Mouse (Mus musculus) embryonic facial prominence, embryonic 11.5 days (tissue): ENCODE measurements around the gene Negr1. TPM values are rescaled to one million over a fixed set of nuclear protein-coding genes. Genes with fewer than 3 reads are reported as not detected.

Experiments
- ATAC-seq: fragments of 200-750 bp; cut with Nextera tagmentation; replicated peaks from 2 replicates; pipeline ENCODE4 v1.8.0; 2017; ENCODE audit warnings: low read depth; ENCODE audit not compliant: insufficient number of reproducible peaks, low FRiP score, low TSS enrichment
- DNase-seq: peaks from one replicate; pipeline ENCODE4 v3.0.0-alpha.2; 2015; ENCODE audit warnings: low spot score
- H3K27ac ChIP-seq: fragments of 300-500 bp; sonication (generic); replicated peaks from 2 replicates; pipeline ENCODE4 v1.5.1; 2014; ENCODE audit warnings: mild to moderate bottlenecking, low read depth, low read length, control low read depth
- H3K27me3 ChIP-seq: fragments of 300-500 bp; sonication (generic); 2 replicates; pipeline ENCODE4 v1.6.1; 2014; ENCODE audit warnings: mild to moderate bottlenecking, low read length, moderate library complexity, mixed read lengths; ENCODE audit not compliant: control insufficient read depth, insufficient read depth
- H3K36me3 ChIP-seq: fragments of 300-500 bp; sonication (generic); replicated peaks from 2 replicates; pipeline ENCODE4 v1.6.1; 2014; ENCODE audit warnings: low read depth, mild to moderate bottlenecking, low read length, moderate library complexity, mixed read lengths; ENCODE audit not compliant: control insufficient read depth, insufficient read depth
- H3K4me1 ChIP-seq: fragments of 300-500 bp; sonication (generic); 2 replicates; pipeline ENCODE4 v1.6.1; 2014; ENCODE audit warnings: low read length, mixed read lengths; ENCODE audit not compliant: control insufficient read depth, insufficient read depth
- H3K4me2 ChIP-seq: fragments of 300-500 bp; sonication (generic); 2 replicates; pipeline ENCODE4 v1.6.1; 2014; ENCODE audit warnings: low read depth, mild to moderate bottlenecking, control low read depth, low read length, moderate library complexity
- H3K4me3 ChIP-seq: fragments of 300-500 bp; sonication (generic); 2 replicates; pipeline ENCODE4 v1.5.1; 2014; ENCODE audit warnings: low read depth, low read length, control low read depth
- H3K9ac ChIP-seq: fragments of 300-500 bp; sonication (generic); replicated peaks from 2 replicates; pipeline ENCODE4 v1.6.1; 2014; ENCODE audit warnings: mild to moderate bottlenecking, control low read depth, low read length
- H3K9me3 ChIP-seq: fragments of 300-500 bp; sonication (generic); replicated peaks from 2 replicates; pipeline ENCODE4 v1.6.1; 2016; ENCODE audit warnings: mild to moderate bottlenecking, low read length, inconsistent platforms, mixed read lengths; ENCODE audit not compliant: control insufficient read depth
- WGBS: fragments of 180-500 bp; shearing (Covaris S2); extraction: QIAGEN DNeasy Blood & Tissue Kit; methylation state at CpG from one replicate; pipeline ENCODE4 v1.1.7; 2014; 5-methylcytosine and 5-hydroxymethylcytosine counted together
- polyA plus RNA-seq: library from polyadenylated mRNA; unstranded; fragments of >200 nt; fragmentation: Nextera tagmentation; extraction: Ambion mirVana; gene quantifications from 2 replicates; pipeline ENCODE4 v1.2.1, GENCODE M21; 2014

The Negr1 gene
- polyA plus RNA-seq, 1 experiment from 2014 or later: 3.4 TPM

DNA sequence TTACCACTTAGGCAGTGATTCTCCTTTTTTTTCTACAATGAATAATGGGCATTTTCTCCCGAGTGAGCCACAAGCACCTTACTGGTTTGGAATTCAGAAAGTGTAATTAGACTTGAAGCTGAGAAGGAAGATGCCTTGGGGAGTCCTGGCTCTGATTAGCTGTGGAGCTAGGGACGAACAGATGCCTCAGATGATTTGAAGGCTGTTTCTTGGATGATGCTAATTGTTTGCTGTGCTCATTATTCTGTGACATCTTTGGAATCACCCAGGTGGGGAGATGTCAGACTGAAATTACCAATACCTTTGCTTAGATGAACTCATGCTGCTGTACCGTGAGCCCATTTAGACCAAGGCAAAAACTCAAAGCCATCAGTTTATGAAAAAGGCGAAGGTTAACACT lies 333.7 kb downstream of the Negr1 start:
- Histone ChIP-seq H3K9ac (no peak overlapping the region), H3K4me3 (no peak overlapping the region), H3K4me2 (no peak overlapping the region), H3K27me3 (no peaks in the 10 kb centered on the region), H3K27ac (no peak overlapping the region), H3K4me1 (no peaks in the 10 kb centered on the region), H3K36me3 (no peaks in the 10 kb centered on the region), H3K9me3 (no peaks in the 10 kb centered on the region)
- WGBS: 45% methylated on average over 4 of the region's 4 CpGs
- ATAC-seq (no peak), DNase-seq (no peak)

DNA sequence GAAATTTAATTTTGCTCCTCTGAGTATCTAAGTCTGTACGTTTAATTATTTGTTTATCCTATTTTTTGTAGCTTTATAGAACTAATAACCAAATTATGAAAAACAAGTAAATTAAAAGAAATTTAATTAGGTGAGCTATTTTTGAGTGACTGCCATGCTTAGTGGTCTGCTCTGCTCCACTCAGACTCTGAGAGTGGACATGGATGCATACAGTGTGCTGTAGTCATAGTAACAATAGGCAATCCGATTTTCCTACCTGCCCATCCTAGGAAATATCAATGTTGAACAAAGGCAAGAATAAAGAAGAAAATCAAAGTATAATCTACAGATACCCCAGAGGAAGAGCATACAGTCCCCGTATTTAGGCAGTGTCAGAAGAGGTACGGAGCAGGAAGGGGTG lies 334.5 kb downstream of the Negr1 start:
- H3K36me3 ChIP-seq: no peaks in the 10 kb centered on the region
- no peaks in the 10 kb centered on the region for H3K4me1 ChIP-seq
- DNase-seq (no peak), ATAC-seq (no peak)
- H3K27me3 ChIP-seq: no peaks in the 10 kb centered on the region
- no peak overlapping the region for H3K4me2 ChIP-seq
- 87% methylated on average over 4 of the region's 4 CpGs for WGBS
- no peak overlapping the region for H3K4me3 ChIP-seq
- H3K9ac ChIP-seq: no peak overlapping the region
- no peaks in the 10 kb centered on the region for H3K9me3 ChIP-seq
- H3K27ac ChIP-seq: no peak overlapping the region

DNA sequence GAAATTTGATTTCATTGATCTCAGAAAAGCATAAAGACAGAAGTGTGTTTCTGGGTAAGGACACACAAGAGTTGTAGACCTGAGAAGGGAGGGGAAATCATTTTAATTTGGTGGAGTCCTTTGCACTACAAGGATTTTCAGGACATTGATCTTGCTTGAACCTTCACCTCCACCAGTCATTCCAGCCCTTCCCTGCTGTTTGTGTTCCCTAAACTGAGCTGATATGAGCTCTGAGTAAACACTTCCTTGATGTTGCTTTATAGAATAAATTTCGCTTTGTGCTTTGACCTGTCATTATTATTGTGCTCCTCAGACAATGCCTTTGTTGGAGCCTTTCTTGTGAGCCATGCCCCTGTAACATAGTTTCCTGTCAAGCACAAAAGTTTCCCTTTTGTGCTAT lies 335.0 kb downstream of the Negr1 start:
- no peak overlapping the region for H3K4me3 ChIP-seq
- no peaks in the 10 kb centered on the region for H3K9me3 ChIP-seq
- H3K9ac ChIP-seq: no peak overlapping the region
- WGBS: 61% methylated on average over 1 of the region's 1 CpGs
- H3K4me1 ChIP-seq: no peaks in the 10 kb centered on the region
- no peaks in the 10 kb centered on the region for H3K36me3 ChIP-seq
- ATAC-seq: no peak
- H3K27ac ChIP-seq: no peak overlapping the region
- no peak overlapping the region for H3K4me2 ChIP-seq
- H3K27me3 ChIP-seq: no peaks in the 10 kb centered on the region
- no peak for DNase-seq

DNA sequence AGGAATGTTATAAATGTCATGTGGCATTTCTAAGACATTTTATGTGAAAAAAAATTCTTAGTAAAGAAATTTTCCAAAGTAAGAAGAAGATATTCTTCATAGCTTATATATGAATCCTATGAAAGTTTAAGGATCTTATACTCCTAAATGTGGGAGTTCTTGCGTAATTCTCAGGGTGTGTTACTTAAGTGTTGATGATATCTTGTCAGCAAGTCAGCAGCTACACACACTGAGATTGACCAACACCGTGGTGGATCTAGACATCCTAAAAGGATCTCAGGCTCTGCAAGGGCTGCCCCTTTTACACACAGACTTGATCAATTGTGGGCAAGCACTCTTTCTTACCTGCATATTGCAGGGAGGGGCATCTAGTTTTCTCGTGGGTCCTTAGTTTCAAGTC lies 339.5 kb downstream of the Negr1 start:
- H3K27ac ChIP-seq: no peak overlapping the region
- no peaks in the 10 kb centered on the region for H3K4me1 ChIP-seq
- H3K9ac ChIP-seq: no peak overlapping the region
- no peak overlapping the region for H3K4me3 ChIP-seq
- 80% methylated on average over 3 of the region's 3 CpGs for WGBS
- H3K27me3 ChIP-seq: no peaks in the 10 kb centered on the region
- no peak for DNase-seq
- no peaks in the 10 kb centered on the region for H3K36me3 ChIP-seq
- no peak for ATAC-seq
- no peak overlapping the region for H3K4me2 ChIP-seq
- no peaks in the 10 kb centered on the region for H3K9me3 ChIP-seq

DNA sequence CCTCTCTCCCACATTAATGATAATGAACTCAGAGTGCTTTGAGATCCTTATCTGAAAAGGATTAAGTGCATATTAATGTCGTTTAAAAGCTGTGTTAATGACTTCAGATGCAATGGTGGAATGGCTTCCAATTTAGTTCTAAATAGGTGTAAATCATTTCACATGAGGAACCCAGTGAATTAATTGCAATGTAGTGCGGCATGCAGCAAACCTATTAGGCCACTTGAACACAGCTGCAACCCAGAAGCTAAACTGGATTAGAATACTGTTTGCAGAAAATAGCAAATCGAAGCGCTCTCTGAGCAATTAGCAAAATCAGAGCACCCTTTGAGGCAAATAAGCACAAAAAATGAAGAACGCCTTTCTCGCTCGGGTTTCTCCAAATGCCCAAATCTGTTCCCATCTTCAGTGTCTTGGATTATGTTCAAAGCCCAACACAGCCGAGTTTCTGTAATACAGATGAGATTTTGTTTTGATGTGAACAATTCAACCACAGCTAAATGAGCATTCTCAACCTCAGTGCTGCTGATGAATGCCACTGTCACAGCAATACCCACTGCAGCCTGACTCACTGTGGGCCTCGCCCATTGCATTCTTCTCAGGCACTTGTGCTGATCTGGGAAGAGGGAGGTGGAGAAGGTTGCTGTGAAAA lies 342.5 kb downstream of the Negr1 start:
- Histone ChIP-seq H3K4me3 (no peak overlapping the region), H3K4me2 (no peak overlapping the region), H3K9ac (no peak overlapping the region), H3K9me3 (no peaks in the 10 kb centered on the region), H3K27ac (no peak overlapping the region), H3K4me1 (no peaks in the 10 kb centered on the region), H3K36me3 (no peaks in the 10 kb centered on the region), H3K27me3 (no peaks in the 10 kb centered on the region)
- DNase-seq (no peak), ATAC-seq (no peak)
- 79% methylated on average over 9 of the region's 9 CpGs for WGBS

DNA sequence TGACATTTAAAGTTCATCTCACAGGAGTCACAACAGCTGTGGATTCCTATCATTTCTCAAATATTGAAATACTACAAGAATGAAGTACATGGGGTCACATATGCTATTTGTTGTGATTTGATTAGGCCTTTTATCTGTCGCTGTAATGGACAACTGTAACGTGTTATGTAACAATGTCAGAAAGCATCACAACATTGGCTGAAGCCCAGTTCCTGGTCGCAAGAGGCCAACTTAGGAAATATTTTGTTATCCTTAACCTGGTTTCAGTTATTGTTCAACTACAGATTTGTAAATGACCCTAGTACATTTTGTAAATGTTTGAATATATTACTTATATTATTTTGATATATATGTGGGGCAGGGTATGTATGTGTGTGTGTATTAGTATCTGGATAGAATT lies 351.2 kb downstream of the Negr1 start:
- Histone ChIP-seq H3K9me3 (no peaks in the 10 kb centered on the region), H3K36me3 (no peaks in the 10 kb centered on the region), H3K4me2 (no peak overlapping the region), H3K27ac (no peak overlapping the region), H3K4me1 (no peaks in the 10 kb centered on the region), H3K4me3 (no peak overlapping the region), H3K9ac (no peak overlapping the region), H3K27me3 (no peaks in the 10 kb centered on the region)
- DNase-seq: no peak
- WGBS: 84% methylated on average over 3 of the region's 3 CpGs
- ATAC-seq: no peak

DNA sequence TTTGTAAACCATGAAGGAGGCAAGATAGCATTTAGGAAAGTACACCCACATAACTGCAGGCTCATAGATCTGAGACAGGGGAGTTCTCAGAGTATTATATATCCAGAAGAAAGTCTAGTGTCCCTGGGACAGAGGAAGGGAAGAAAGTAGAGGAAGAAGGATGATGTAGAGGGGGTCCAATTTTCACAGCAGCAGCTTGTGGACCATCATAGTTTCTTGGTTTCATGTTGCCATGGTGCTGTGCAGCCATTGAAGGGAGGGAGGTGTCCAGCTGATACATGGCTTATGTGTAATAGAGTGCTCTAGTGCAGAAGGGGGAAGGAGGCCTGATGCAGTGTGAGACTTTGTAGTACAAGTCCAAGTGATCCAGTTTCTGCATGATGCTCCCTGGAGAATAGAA lies 359.8 kb downstream of the Negr1 start:
- no peak overlapping the region for H3K4me3 ChIP-seq
- H3K27ac ChIP-seq: no peak overlapping the region
- no peak overlapping the region for H3K9ac ChIP-seq
- no peaks in the 10 kb centered on the region for H3K27me3 ChIP-seq
- no peak for DNase-seq
- H3K9me3 ChIP-seq: no peaks in the 10 kb centered on the region
- H3K4me1 ChIP-seq: no peaks in the 10 kb centered on the region
- H3K4me2 ChIP-seq: no peak overlapping the region
- ATAC-seq: no peak
- no peaks in the 10 kb centered on the region for H3K36me3 ChIP-seq

DNA sequence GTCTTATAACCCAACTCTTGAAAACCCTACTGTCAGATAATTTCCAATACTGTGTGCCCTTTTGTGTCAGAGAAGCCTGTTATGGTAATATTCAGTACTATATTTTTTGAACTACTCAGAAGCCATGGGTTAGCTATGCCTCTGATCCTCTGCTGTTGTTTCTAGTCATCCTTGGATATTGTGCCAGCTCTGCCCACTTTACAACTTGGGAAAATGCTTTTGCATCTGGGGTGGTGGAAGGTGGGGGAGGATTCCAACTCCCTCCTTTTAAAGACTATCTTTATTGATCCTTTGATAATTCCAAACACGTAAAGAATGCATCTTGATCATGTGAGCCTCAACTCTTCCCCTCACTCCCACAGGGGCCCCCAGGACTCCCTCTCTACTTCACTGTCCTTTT lies 361.6 kb downstream of the Negr1 start:
- DNase-seq: no peak
- WGBS: 75% methylated on average over 1 of the region's 1 CpGs
- H3K27ac ChIP-seq: no peak overlapping the region
- no peaks in the 10 kb centered on the region for H3K27me3 ChIP-seq
- H3K9me3 ChIP-seq: no peaks in the 10 kb centered on the region
- H3K9ac ChIP-seq: no peak overlapping the region
- no peaks in the 10 kb centered on the region for H3K36me3 ChIP-seq
- no peak for ATAC-seq
- no peaks in the 10 kb centered on the region for H3K4me1 ChIP-seq
- no peak overlapping the region for H3K4me2 ChIP-seq
- no peak overlapping the region for H3K4me3 ChIP-seq
